Mouse (Mus musculus) layer of hippocampus, adult 9-11 months (tissue): ENCODE measurements around the gene Gm28553.
"Not testable (repeated sequence)": the region's sequence is repeated elsewhere in the genome, so short reads cannot be mapped to it uniquely, and the experiment has no call there.

Experiments
- DNase-seq: peaks from one replicate; pipeline ENCODE4 v3.0.0; 2022

The Gm28553 gene

GRCm38 (mm10) chrY:48856197-48856596 lies at the start of gene Gm28553:
Gene Gm28553 (plus strand): TSS chrY:48856497.
- DNase-seq: not testable (repeated sequence)
